Mouse (Mus musculus) layer of hippocampus, postnatal 25 days (tissue): ENCODE measurements around the gene Zic5. TPM values are rescaled to one million over a fixed set of nuclear protein-coding genes. Genes with fewer than 3 reads are reported as not detected.
A peak's percentile ranks its signal among the peaks of the same experiment; 100 is the strongest.
"Not testable (repeated sequence)": the region's sequence is repeated elsewhere in the genome, so short reads cannot be mapped to it uniquely, and the experiment has no call there.

Source experiments
- DNase-seq, 2 experiments: peaks; one replicate each; pipeline ENCODE4 v3.0.0; 2022; ENCODE audit warnings: mixed read lengths in 2 of 2, low spot score in 1 of 2; ENCODE audit errors: extremely low spot score in 1 of 2
- total RNA-seq, 2 experiments: library from RNA; stranded (reverse); gene quantifications; 2 replicates each; pipeline ENCODE4 v1.2.3; 2021

Gene Zic5
- total RNA-seq, 2 experiments from 2014 or later: 3.3 to 6.2 TPM

DNA sequence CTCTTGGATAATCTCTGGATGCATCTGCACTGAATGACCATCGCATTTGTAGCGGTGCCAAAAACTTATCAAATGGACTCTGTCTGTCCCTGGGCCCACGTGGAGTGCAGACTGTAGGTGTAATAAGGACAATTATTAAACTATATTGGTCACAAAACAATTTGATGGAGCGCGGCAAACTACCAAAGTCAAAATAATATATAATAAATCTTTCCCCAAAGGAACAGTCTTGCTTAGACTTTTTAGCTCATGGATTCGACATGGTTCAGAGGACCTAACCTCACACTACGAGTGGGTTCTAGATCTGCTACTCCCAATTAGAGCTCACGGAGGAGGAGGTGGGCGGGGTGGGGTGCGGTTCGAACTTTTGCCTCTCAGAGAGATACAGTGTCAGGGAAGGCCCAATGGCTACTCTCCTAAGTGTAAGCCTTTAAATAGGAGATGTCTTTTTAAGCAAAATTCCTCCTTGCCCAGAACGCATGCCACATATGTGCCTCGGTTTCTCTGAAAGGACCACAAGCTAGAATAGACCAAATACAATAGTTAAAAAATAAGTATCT lies 534 bp upstream of the Zic5 start:
- no peak for DNase-seq

DNA sequence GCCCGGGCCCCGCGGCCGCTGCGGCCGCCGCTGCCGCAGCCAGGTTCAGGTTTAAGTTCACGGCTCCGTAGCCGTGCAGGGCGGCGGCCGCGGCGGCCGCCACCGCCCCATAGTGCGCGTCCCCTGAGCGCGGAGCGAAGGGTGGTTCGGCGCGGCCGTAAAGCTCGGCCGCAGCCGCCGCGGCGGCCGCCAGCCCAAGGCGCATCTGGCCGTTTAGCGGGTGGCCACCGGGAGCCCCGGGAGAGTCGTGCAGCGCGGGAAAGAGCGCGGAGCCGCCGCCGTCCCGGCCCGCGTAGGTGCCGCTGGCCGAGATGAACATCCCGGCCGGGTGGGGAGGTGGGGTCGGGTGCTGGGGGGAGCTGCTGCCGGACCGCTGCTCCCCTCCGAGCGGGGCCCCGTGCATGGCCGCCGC lies 1.1 kb downstream of the Zic5 start:
- DNase-seq: no peak

DNA sequence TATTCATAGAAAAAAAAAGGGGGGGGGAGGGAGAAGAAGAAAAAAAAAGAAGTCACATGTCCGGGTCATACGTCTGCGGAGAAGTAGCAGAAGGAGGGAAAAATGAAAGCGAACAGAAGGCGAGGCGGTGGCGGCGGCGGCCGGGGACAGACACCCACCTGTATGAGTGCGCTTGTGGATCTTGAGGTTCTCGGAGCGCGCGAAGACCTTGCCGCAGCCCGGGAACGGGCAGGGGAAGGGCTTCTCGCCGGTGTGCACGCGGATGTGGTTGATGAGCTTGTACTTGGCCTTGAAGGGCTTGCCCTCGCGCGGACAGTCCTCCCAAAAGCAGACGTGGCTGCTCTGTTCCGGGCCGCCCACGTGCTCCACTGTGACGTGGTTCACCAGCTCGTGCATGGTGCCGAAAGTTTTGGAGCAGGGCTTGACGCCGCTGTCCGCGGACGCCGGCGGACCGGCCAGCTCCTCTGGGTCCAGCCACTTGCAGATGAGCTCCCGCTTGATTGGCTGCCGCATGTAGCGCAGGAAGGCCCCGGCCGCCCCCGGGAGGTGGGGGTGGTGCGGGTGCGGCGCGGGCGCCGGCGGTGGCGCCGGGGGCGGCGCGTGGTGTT lies 1.6 kb downstream of the Zic5 start:
- not testable (repeated sequence) for DNase-seq

DNA sequence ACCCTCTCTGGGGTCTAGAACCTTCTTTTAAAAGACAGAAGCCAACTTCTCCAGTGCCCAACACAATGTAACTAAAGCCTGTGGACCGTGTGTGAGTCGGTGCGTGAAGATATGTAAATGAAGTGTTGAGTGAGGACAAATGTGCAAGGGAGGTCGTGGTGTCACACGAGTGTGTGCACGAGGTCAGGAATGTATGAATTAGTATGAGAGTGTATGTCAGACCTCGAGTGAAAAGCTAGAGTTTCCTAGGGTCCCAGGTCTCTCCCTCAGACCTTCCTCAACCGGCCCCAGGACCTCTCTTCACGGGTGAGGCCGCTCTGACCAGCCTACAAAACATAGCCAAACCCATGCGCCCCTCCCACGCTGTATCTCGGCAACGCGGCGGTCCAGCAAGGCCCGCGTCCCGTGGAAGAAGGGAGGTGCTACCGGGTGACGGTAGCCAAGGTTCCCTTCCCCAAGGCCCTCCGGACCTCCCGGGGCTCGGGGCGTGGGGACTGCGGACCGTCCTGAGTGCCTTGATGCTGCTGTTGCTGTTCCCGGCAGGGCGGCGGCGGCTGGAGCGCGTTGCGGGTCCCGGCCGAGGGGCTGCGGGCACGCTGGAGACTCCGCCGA lies 2.3 kb downstream of the Zic5 start:
- no peak for DNase-seq

DNA sequence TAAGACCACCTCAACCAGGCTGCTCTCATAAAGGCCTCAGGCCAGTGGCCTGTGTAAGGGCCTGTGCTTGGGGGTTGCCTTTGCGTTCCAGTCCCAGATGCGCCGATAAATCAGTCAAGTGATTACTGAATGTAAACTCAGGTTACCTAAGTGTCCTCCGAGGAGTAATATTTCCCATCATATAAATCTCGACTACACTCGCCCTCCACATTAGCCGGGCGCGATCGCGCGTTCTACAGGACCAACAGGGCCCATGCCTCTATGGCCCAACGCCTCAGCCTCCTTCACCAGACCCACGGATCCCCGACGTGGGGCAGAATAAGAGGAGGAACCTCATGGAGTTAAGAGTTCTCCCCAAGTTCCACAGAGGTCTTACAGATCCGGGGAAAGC lies 2.8 kb downstream of the Zic5 start:
- DNase-seq: no peak

GRCm38 (mm10) chr14:122461966-122462365 lies 3.5 kb downstream of the Zic5 start:
- no peak for DNase-seq

GRCm38 (mm10) chr14:122461500-122461899 lies 4.0 kb downstream of the Zic5 start:
- DNase-seq: no peak

GRCm38 (mm10) chr14:122460226-122460625 lies 5.3 kb downstream of the Zic5 start:
- no peak for DNase-seq

- no peak for DNase-seq
Observed at GRCm38 (mm10) chr14:122459776-122460175, 5.7 kb downstream of the Zic5 start.

DNA sequence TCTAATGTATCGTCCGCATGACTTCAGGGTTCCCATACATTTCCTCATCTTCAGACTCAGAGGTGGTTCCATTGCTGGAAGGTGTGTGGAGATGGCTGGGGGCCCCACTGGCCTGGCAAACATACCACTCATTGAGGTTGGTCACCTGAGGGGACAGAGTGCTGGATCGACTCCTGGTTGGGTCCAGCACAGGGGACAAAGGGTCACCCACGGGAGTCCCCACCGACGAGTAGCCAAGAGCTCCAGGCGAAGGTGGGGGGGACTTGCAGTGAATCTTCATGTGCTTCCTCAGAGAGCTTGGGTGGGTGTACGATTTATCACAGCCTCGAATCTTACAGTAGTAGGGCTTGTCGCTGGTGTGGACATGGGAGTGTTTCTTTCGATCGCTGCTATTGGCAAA lies 6.1 kb downstream of the Zic5 start:
- not testable (repeated sequence) for DNase-seq

- no peak for DNase-seq
Observed at GRCm38 (mm10) chr14:122455562-122455958, 9.9 kb downstream of the Zic5 start.

DNA sequence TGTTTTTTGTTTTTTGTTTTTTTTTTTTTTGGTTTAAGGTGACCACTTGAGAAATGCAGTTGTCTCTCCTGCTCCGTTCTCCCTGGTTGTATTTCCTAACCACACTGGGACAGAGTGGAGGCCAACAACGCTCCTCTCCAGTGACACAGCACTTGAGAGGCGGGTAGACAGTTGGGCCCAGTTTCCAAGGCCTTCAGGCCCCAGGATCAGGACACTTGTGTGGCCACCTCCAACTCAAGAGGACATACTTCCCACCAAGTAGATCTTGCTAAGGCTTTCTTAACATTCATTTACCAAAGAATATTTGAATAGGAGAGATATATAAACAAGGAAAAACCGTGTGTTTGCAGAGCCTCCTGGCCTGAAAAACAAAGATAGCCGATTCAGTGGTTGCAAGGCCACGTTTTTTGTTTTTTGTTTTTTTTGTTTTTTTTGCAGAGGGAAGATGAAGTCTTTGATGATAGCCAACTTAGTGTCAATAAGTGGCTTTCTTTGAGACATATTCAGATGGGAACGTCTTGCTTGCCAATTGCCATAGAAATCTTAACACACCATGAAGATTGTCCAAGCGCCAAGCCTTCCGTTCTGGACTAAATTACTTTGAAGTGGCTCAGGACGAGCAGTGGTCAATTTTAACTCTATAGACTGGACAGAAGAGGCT lies 10.4 kb downstream of the Zic5 start:
- no peak for DNase-seq

- DNase-seq: no peak
Observed at GRCm38 (mm10) chr14:122453996-122454738, 11.3 kb downstream of the Zic5 start.

- DNase-seq: peak; percentile 12 to 46
Observed at GRCm38 (mm10) chr14:122453388-122453995, 12.0 kb downstream of the Zic5 start.

DNA sequence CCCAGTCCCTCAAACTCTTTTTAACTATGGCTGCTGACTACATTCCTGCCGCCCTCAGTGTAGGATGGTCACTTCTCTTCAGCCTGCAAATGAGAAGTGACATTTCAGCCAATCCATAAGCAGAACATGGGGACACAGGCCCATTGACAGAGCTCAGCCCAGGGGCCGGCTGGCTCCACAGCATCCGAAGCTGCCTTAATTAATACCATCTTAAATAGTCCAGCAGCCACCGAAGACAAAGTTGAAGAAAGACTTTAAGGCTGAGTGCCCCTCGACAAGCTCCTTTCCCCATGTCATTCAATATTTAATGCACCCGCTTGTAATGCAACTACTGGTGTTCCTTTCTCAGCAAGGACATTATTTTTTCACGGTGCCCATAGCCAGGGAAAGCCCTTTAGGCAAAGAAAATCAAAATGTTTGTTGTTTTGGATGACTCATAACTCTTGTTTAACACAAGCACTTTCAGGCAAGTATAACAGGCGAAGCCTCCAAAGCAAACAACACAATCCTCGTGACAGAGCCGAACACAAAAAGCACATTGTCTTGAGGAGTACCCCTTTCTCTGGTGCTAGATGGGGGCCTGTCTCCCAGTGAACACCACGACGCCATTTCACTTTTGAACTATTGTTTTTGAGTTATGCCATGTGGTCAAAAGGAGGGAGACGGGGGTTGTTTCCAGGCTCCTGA lies 12.6 kb downstream of the Zic5 start:
- no peak for DNase-seq

DNA sequence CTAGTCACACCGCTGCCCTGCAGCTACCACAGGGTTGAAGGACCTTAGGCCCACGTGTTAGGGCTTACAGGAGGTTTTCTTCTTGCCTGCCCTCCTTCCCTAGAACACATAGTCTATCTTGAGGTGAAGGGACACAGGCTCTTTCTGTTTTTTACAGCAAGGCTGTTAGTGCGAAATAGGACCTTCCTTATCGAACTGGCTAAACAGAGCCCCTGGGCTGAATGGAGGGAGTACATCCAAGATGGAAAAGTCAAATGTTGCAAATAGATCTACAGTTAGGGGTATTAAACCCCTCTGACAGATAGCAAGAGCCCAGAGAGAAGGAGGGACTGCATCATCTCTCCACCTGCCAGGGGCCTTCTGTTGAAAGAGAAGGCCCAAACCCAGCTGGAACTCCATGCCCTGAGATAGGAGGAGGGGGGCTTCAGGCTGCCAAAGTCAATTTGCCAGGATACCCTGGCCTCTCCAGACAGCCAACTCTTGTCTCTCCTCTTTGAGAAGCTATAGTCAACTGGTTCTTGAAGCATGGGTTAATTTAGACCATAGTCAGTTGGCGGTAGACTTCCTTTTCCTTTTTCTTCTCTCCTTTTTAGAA lies 13.8 kb downstream of the Zic5 start:
- no peak for DNase-seq

GRCm38 (mm10) chr14:122450496-122451382 lies 14.7 kb downstream of the Zic5 start, which contains the start of gene Gm5089:
TSS of gene Gm5089 (minus strand) at chr14:122451115.
- peak; percentile 27 to 57 for DNase-seq
